Mouse (Mus musculus) left cerebral cortex, postnatal 4 days (tissue): ENCODE results near the gene C8g. TPM values are rescaled to one million over a fixed set of nuclear protein-coding genes. Genes with fewer than 3 reads are reported as not detected.

Experiments
- DNase-seq: peaks from one replicate; pipeline ENCODE4 v3.0.0-alpha.2; 2022
- intact Hi-C: fragments of 180-260 bp; cut with DNase I; formaldehyde crosslinking; loops from one replicate; pipeline ENCODE4 v1.15.1; 2025
- total RNA-seq, 2 experiments: library from RNA; stranded (reverse); gene quantifications; 2 replicates each; pipeline ENCODE4 v1.2.3; 2021

The C8g gene
- total RNA-seq, result 1 to 10 TPM in 1 of 2 experiments, under 1 TPM in 1; 0.98 to 1.3 TPM

DNA sequence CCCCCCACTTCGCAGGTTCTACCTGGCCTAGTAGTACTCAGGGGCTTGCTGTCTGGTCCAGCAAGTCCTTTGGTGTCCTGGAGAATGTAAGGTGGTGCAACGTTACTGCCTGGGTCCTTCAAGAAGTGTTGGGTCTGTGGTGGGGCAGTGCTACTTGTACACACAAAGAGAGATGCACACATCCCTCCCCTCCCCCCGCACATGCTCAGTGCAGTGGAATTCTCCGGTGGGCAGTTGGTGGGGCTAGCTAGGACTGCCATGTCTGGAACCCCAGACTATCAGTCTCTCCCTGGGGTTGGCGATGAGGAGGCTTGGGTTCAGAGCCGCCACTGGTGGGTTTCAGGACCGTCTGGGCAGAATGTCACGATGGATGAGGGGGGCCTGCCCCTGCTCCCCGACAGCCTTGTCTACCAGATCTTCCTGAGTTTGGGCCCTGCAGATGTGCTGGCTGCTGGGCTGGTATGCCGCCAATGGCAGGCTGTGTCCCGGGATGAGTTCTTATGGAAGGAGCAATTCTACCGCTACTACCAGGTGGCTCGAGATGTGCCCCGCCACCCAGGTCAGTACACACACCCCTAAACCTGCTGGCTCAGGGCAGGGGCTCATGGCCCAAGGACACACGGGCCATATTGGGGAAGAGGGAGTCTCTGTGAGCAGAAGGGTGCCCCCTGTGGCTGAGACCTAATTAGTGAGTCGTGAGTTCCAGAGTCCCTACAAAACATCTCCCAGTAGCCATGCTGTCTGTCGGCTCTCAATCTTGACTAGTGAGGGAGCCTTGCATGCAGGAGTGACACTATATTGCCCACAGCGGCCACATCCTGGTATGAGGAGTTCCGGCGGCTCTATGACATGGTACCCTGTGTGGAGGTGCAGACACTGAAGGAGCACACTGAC is at the start of gene C8g:
TSS of gene C8g (minus strand) at position 127 of the 894 bp plus-strand sequence.
- intact Hi-C loops, result no loop called here
- DNase-seq, result no peak

DNA sequence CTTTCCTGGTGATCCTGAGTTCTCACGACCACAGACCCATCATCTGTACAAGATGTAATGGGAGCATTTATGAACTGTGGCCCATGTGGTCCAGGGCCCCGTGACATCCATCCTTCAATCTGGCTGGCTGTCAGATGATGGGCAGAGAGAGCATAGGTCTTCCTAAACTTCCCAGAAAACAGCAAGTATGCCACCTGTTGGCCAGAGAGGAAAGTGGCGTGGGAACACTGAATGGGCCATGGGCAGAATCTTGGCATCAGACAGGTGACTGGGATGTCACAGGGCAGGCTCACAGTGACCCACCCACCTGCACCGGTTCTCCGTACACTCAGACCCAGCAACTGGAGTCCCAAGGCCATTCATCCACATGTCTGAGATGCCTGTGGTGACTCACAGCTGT is 49.7 kb upstream of the C8g start:
- DNase-seq, result peak; percentile 50
- intact Hi-C loops, result no loop called here

DNA sequence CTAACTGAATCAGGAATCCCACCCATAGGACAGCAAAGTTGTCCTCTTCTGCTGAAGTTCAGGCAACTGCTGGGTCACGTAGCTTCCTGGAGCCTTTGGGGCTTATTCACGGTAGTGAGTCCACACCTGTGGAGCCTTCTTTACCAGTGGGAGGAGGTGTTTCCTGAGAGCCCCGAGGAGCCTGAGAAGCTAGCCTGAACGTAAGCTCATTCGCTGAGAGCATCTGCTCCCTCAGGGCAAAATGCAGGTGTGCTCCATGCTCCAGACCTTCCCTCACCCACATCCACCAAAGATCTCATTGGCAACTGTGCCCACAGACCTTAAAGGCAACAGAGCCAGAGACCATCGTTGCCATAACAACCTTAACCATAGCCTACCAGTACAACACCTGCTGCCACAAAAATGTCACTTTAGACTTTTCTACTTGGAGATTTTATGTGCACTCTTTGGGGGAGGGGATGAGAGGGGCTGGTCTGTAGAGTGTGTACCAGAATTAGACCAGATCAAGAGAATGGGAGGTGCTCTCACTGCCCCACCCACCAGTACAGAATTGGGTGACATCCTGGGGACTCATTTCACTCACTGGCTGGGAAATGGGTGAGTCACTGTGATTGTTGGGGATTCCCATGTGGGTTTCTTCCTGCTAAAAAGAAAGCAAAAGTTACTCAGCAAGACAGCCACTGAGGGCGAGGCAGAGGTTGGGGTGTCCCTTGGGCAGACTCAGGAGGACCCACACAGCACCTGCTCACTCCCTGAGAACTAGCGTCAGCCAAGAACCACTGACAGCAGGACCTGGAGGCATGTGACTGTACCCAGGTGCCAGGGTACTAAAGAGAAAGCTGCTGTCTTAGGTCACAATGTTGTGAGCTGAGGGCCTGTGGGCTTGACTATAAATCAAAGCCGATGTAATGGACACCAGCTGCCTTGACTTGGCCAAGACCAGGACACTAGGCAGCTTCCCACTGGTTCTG is 47.8 kb upstream of the C8g start:
- intact Hi-C loops, result no loop called here
- DNase-seq, result no peak

DNA sequence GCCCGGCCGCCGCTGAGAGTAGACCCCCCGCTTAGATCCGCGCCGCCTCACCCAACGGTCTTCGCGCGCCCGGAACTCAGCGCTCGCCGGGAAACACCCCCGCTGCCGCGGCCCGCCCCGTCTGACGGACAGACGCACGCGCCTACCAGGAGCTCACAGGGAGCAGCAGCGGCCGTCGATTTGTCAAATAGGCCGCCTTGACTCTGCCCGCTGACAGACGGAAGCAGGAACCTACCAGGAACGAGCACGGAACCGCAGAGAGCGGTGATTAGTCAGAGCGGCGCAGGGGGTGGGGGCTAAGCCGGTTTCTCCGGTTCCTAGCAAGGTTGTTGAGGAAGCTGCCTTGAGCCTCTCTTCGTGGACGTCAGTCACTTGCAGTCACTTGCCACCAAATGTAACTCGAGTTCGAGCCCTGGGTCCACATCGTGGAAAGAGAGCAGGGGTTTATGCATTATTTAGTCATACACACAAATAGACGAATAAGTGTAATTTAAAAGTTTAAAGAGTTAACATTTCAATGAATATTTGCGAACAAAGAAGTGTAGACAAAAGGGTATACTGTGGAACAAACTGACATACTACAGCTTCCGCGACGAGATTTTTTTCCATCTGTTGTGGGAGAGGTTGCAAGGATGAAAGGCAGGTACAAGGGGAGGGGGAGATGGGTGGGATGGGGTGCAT is 45.4 kb upstream of the C8g start, which contains the start of gene Traf2:
TSS of gene Traf2 (minus strand) at position 130 of the 681 bp plus-strand sequence.
- intact Hi-C loops, result no loop called here
- peak; percentile 99 for DNase-seq

DNA sequence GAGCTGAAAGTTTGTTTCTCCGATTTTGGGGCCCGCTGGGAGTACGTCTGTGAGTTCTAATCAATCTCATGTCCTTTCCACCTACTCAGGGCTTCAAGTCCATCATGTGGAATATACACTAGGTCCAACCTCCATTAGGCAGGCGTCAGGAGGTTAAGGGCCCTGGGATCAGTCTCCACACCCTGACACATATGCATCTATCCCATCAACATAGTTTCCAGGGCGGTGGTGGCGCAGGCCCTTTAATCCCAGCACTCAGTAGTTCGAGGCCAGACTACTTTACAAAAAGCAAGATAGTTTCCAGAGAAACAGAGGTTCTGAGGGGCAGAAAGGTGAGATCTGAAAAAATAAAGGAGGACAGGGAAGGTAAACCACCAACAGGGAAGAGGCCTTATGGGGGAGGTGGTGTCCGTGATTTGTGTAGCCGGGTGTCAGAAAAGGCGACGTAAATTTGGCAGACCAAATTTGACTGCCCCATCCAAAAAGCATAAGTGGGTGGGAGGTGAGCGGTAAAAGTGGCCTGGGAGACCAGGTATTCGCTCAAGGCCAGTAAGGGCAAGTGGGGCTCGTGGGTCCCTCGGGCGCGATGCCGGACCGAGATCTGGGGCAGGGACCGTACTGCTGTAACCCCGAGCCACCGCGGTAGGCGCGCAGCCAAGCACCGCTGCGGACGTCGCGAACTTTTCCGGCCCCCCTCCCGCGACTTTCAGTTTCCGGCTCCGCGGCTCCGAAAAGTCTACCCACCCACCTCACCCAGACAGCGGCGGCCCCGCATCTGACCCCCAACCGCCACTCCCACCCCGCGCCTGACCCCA is 44.7 kb upstream of the C8g start:
- no peak for DNase-seq
- intact Hi-C loops, result no loop called here

DNA sequence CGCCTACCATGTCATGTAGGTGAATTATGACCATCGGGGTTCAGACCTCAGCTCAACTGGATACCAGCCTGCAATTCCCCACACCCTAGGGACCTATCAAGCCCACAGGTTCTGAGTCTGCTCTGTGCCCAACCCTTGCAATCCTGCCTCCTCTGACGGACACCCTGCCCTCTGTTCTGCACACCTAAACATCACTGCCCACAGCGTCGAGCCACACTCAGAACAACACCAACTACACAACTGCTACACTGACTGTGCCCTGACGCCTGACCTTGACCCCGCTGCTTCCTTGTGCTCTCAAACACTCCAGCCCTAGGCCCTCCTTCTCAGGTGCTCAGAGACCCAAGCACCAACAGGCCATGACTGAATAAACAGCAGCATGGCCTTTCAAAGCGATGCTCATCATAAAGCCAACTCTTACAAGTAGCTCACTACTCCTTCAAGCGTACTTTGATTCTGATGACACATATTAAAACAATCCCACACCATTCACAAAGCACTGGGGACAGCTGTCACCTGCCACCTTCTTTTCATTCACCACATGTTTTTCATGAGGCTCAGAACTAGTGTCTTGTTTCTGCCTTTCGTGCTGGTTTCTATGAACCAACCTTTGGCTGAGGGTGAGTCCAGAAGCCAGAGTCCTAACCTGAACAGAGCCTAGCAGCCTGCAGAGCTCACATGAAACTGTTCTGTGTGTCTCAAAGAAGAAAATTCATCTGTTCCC is 40.3 kb upstream of the C8g start:
- no peak for DNase-seq
- intact Hi-C loops, result no loop called here

DNA sequence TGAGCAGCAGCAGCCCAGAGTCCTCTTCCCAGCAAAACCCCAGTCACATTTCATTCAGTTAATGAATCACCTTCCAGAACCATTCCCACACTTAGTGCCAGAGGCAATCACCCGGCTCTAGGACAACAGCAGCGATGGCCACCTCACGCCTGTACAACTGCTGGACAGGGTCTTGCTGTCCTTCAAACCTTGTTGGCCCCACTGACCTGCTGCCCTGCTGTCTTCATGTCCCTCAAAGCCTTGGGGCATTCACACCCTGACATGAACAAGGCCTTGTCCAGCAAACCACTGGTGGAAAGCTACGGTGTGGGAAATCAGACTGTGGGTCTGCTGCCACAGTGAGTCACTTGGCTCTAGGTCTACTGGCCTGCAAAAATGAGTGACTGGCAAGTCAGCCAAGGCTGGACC is 39.0 kb upstream of the C8g start:
- intact Hi-C loops, result no loop called here
- DNase-seq, result no peak

DNA sequence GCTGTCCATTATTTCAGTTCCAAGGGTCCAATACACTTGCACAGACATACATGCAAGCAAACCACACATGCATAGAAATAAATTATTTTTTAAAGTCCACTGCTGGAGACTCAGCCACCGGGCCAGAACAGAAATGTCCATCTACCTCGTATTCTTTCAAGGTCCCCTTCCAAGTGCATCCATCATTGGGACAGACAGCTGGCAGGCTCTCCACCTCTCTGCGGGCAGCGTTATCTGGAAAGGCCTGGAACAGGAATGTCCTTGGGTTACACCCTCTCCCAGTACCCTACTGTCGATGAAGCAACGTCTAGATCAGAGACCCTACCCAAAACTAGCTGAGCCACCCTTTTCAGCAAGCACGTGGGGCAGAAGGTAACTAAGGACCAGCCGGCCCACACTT is 35.0 kb upstream of the C8g start:
- intact Hi-C loops, result no loop called here
- no peak for DNase-seq

DNA sequence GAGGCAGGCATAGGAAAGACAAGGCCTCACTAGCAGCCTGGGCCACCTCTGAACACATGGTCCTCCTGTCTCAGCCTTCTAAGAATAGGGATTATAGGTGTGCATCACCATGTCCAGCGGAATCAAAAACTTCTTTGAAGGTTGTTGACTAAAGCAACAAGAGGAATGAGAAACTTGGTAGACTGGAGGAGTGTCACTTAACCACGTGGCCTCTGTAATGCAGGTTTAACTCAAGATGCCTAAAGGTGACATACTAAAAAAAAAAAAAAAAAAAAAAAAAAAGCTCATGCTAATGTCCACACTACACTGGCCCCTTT is 33.3 kb upstream of the C8g start:
- intact Hi-C loops, result no loop called here
- no peak for DNase-seq

DNA sequence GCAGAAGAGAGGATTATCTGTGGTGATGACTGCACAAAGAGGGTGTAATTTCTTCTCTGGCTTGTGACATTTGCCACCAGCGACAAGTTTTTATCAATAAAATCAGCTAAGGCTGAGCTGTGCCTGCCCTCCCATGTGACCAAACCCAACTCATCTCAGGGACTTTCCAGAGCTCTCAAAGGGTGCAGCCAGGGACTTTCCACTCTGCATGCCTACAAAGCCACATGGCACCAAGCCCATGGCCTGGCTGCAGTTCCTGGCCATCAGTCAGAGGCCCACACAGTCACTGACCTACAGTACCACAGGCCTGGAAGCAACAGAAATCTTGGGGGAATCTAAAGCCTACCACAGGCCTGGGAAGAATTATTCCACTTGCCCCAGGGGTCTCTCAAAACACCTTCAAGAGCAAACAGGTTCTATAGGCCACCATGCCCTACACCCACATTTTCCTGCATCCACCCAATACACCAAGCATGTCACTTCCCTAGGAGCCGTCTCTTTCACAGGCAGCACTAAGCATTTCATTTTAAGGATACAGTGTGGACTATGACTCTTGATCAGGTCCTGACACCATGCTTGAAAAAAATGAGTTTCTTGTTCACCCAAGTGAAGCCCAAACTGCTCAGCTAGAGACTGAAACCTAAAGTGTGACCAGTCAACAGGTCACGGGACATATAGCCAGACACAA is 32.8 kb upstream of the C8g start:
- peak; percentile 58 for DNase-seq
- intact Hi-C loops, result no loop called here

DNA sequence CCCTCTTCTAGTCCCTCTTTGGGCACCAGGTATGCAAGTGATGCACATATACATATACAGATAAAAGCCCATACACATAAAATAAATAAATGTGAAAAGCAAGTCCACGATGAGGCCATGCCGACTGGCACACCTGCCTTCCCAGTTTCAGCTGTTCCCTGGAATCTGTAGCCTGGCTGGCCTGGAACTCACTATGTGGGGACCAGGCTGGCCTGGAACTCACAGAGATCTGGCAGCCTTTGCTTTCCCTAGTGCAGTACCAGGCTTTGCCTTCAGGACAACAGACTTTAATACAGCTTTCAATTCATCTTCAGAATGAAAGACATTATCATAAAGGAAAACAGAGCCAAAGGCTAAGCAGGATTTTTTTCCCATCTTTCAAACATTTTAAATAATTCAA is 32.2 kb upstream of the C8g start:
- intact Hi-C loops, result no loop called here
- no peak for DNase-seq

DNA sequence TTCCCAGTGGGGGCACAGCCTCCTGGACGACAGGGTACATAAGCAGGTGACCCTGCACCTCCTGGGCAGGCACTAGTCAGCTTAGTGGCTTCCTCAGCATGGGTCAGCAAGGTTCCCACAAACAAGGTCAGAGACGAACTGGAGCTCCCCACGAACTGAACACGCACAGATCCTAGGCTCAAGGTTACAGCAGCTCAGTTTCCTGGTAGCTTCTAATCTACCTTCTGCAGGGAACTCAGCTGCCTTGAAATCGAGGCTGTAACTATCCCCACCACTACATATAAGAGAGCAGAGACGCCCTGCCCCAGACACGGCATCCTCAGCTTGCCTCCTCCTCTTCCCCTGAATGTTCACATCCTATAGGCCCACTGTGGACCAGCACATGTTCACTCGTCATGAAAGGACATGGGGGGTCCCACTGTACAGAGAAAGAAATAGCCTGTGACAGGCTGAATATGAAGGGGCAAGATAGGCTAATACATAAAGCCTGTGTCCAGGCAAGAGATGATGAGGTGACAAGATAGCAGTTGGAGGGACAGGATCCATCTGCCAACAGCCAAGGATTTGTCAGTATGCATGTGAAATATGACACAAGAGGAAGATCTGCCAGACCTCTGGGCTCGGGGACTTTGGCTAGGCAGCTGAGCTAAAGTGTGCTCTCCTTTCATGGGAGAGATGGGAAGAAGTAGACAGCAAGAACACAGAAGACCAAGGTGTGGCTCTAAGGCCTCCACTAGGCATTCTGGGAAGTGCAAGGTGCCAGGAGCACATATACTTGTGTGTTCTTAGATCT is 25.2 kb upstream of the C8g start:
- no peak for DNase-seq
- intact Hi-C loops, result no loop called here

DNA sequence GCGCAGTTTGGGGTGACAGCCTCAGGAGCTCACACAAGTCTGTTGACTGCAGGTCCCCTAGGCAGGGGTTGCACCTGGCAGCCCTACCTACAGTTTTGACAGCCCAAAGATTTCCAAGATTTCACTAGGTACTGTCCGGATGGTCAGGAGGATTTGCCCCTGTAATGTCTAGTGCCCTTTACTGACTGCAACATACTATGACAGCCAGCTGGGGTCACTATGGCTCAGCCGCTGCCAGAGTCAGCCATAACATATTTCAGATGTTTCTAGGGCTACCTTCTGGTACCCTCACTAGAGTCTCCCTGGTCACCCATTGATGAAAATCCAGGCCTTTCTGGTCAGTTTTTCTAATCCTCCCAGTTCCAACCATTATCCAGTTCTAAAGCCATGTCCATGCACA is 8.4 kb upstream of the C8g start:
- no peak for DNase-seq
- intact Hi-C loops, result no loop called here

DNA sequence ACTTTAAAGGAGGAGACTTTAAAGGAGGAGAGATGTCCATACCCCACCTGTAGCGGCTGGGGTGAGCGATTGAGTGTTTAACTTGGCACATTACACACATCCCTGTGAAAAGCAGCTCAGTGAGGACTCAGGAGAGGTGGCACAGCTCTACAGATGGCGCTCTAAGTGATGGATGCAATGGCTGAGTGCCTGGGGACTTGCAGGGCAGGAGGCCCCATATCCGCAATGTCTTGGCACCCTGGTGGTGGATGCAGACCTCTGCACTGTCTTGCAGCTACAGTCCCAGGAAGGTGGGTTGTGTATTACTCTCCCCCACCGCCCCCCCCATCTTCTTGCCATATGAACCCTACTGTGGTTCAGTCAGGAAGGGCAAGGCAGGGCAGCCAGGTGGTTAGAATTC is 5.4 kb upstream of the C8g start:
- intact Hi-C loops, result no loop called here
- DNase-seq, result no peak

DNA sequence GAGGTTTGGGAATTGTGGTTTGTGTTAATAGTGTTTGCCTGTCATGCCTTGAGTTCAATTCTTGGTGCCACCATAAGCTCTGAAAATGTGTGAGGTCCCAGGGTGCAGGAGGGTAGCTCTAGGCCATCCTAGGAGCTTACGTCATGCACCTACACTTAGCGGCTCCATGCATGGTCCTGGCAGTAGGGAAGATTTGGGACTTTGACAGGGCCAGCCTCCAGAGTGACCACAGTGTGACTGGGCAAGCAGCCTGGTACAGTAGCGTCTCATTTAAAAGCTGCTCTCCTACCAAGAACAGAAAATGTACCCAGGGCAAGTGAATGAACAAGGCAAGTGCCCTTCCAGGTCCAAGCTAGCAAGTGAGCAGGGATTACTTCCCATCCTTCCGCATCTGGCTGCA is 4.3 kb upstream of the C8g start:
- DNase-seq, result no peak
- intact Hi-C loops, result no loop called here

DNA sequence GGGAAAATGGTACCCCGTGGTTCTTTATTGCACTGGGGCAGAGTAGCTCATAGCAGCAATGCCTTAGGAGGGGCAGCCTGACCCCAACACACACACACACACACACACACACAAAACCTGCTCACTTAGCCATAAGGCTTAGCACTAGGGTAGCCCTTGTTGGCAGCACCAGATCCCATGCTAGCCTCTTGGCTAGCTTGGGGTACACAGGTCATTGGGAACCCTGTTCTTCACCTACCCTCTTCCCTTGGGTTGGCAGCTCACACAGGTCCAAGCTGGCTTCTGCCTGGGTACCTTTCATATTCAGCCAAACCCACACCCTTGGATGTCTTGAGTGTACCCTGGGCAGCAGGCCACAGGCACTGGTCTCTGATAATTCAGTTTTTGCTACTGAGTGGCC is 3.5 kb upstream of the C8g start:
- intact Hi-C loops, result no loop called here

DNA sequence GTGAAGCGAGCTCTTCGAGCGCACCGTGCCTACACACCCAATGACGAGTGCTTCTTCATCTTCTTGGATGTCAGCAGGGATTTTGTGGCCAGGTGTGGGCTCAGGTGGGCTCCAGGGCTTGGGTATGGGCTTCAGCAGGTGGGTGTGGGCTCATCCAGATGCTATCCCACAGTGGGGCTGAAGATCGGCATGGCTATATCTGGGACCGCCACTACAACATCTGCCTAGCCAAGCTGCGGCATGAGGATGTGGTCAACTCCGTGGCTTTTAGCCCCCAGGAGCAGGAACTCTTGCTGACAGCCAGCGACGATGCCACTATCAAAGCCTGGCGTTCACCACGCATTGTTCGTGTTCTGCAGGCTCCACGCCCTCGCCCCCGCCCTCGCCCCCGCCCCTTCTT is 3.0 kb upstream of the C8g start:
- DNase-seq, result no peak
- intact Hi-C loops, result no loop called here

More for the DNA sequence above, 3.5 kb upstream of the C8g start:
- DNase-seq, result no peak

DNA sequence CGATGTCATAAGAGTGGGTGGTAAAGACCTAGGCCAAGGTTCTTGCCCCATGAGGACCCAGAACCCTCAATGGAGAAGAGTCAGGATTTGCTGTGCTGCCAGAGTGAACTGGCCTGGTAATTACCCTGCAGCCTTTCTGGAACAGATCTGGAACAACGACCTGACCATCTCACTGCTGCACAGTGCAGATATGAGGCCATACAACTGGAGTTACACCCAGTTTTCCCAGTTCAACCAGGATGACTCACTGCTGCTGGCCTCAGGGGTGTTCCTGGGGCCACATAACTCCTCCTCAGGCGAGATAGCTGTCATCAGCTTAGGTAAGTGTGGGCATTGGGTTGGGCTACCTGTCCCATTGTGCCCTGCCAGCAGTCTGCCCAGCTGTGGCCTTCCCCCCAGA is 1.2 kb upstream of the C8g start:
- DNase-seq, result no peak
- intact Hi-C loops, result no loop called here
